ENCODE assay signal across 35 mouse cellular contexts in genomic region chr2:84021930-84022329, GRCm38 (mm10). TPM values are rescaled to one million over a fixed set of nuclear protein-coding genes. Genes with fewer than 3 reads are reported as not detected.
"Had no signal": no experiment of that assay in that cellular context is flagged by ENCODE, and none has a peak within 500 bp of the region (broad histone marks: within the 10 kb centered on the region; RNA-seq: fewer than 3 reads in every experiment).

No protein-coding gene starts in this region.

- DNase-seq: gastrocnemius, postnatal 10 days; gastrocnemius, postnatal 25 days; heart, postnatal 10 days; heart, postnatal 4 days; kidney, adult 18-20 months; kidney, adult 8-10 months; kidney, postnatal 10 days; kidney, postnatal 25 days; kidney, postnatal 4 days; liver; liver, embryonic 13.5 days; liver, postnatal 0 days had no signal

- H3K4me3 ChIP-seq: heart, embryonic 10.5 days; heart, embryonic 12.5 days; hindbrain, embryonic 10.5 days; hindbrain, embryonic 12.5 days; intestine, embryonic 15.5 days; layer of hippocampus, adult 2 months; left cerebral cortex, adult 2 months; limb, embryonic 10.5 days; limb, embryonic 12.5 days; liver, embryonic 13.5 days; liver, embryonic 15.5 days had no signal

- H3K9ac ChIP-seq: heart, embryonic 12.5 days; hindbrain, embryonic 12.5 days; hindbrain, embryonic 14.5 days; intestine, embryonic 15.5 days; limb, embryonic 12.5 days; liver, embryonic 13.5 days; liver, embryonic 15.5 days; liver, postnatal 0 days had no signal

- H3K36me3 ChIP-seq: heart, embryonic 10.5 days; heart, embryonic 12.5 days; hindbrain, embryonic 10.5 days; hindbrain, embryonic 12.5 days; intestine, embryonic 15.5 days; limb, embryonic 10.5 days; limb, embryonic 12.5 days; liver, embryonic 13.5 days; liver, embryonic 15.5 days had no signal

- H3K27me3 ChIP-seq: heart, embryonic 12.5 days; hindbrain, embryonic 12.5 days; intestine, embryonic 15.5 days; limb, embryonic 12.5 days; liver, embryonic 13.5 days; liver, embryonic 15.5 days had no signal

- H3K27ac ChIP-seq: heart, embryonic 10.5 days; hindbrain, embryonic 10.5 days; hindbrain, embryonic 12.5 days; hindbrain, embryonic 14.5 days; intestine, embryonic 15.5 days; layer of hippocampus, adult 2 months; limb, embryonic 10.5 days; limb, embryonic 12.5 days; liver, embryonic 13.5 days; liver, embryonic 15.5 days had no signal

- H3K9me3 ChIP-seq: heart, embryonic 10.5 days; heart, embryonic 12.5 days; hindbrain, embryonic 10.5 days; hindbrain, embryonic 12.5 days; intestine, embryonic 15.5 days; limb, embryonic 10.5 days; limb, embryonic 12.5 days; liver, embryonic 13.5 days; liver, embryonic 15.5 days had no signal

- H3K4me1 ChIP-seq: hindbrain, embryonic 10.5 days; hindbrain, embryonic 12.5 days; intestine, embryonic 15.5 days; limb, embryonic 12.5 days had no signal

RNA-seq across cellular contexts. Expression of gene Gm13691, which starts 31.6 kb away (rescaled TPM):
- total RNA-seq: granulocyte monocyte progenitor cell, adult 5-6 weeks had no signal
- polyA plus RNA-seq: heart, embryonic 10.5 days; heart, embryonic 12.5 days; heart, embryonic 14.5 days; heart, embryonic 16.5 days; hindbrain, embryonic 10.5 days; hindbrain, embryonic 12.5 days; hindbrain, embryonic 14.5 days; hindbrain, embryonic 16.5 days; inflammation-experienced regulatory T-cells, adult 6 months; intestine, embryonic 15.5 days; intestine, postnatal 0 days; kidney, embryonic 14.5 days; kidney, embryonic 16.5 days; limb, embryonic 10.5 days; limb, embryonic 12.5 days; liver, embryonic 11.5 days; liver, embryonic 13.5 days; liver, embryonic 15.5 days; liver, postnatal 0 days had no signal

RNA-seq across cellular contexts. Expression of gene Gm13697, which starts 37.4 kb away (rescaled TPM):
- polyA plus RNA-seq: heart, embryonic 10.5 days; heart, embryonic 12.5 days; heart, embryonic 14.5 days; heart, embryonic 16.5 days; hindbrain, embryonic 10.5 days; hindbrain, embryonic 12.5 days; hindbrain, embryonic 14.5 days; hindbrain, embryonic 16.5 days; inflammation-experienced regulatory T-cells, adult 6 months; intestine, embryonic 15.5 days; intestine, postnatal 0 days; kidney, embryonic 14.5 days; kidney, embryonic 16.5 days; limb, embryonic 10.5 days; limb, embryonic 12.5 days; liver, embryonic 11.5 days; liver, embryonic 13.5 days; liver, embryonic 15.5 days; liver, postnatal 0 days had no signal

RNA-seq across cellular contexts. Expression of gene Gm13694, which starts 43.2 kb away (rescaled TPM):
- polyA plus RNA-seq: heart, embryonic 10.5 days; heart, embryonic 12.5 days; heart, embryonic 14.5 days; heart, embryonic 16.5 days; hindbrain, embryonic 10.5 days; hindbrain, embryonic 12.5 days; hindbrain, embryonic 14.5 days; hindbrain, embryonic 16.5 days; inflammation-experienced regulatory T-cells, adult 6 months; intestine, embryonic 15.5 days; intestine, postnatal 0 days; kidney, embryonic 14.5 days; kidney, embryonic 16.5 days; limb, embryonic 10.5 days; limb, embryonic 12.5 days; liver, embryonic 11.5 days; liver, embryonic 13.5 days; liver, embryonic 15.5 days; liver, postnatal 0 days had no signal

RNA-seq across cellular contexts. Expression of gene Gm13696, which starts 49.0 kb away (rescaled TPM):
- polyA plus RNA-seq: heart, embryonic 10.5 days; heart, embryonic 12.5 days; heart, embryonic 14.5 days; heart, embryonic 16.5 days; hindbrain, embryonic 10.5 days; hindbrain, embryonic 12.5 days; hindbrain, embryonic 14.5 days; hindbrain, embryonic 16.5 days; inflammation-experienced regulatory T-cells, adult 6 months; intestine, embryonic 15.5 days; intestine, postnatal 0 days; kidney, embryonic 14.5 days; kidney, embryonic 16.5 days; limb, embryonic 10.5 days; limb, embryonic 12.5 days; liver, embryonic 11.5 days; liver, embryonic 13.5 days; liver, embryonic 15.5 days; liver, postnatal 0 days had no signal

RNA-seq across cellular contexts. Expression of gene Gm13695, which starts 54.8 kb away (rescaled TPM):
- total RNA-seq: gastrocnemius, postnatal 10 days; gastrocnemius, postnatal 4 days; granulocyte monocyte progenitor cell, adult 5-6 weeks; heart, postnatal 4 days; layer of hippocampus, adult 2 months; layer of hippocampus, postnatal 25 days; left cerebral cortex, adult 2 months had no signal
- polyA plus RNA-seq: heart, embryonic 10.5 days; heart, embryonic 12.5 days; heart, embryonic 14.5 days; heart, embryonic 16.5 days; hindbrain, embryonic 10.5 days; hindbrain, embryonic 12.5 days; hindbrain, embryonic 14.5 days; hindbrain, embryonic 16.5 days; inflammation-experienced regulatory T-cells, adult 6 months; intestine, embryonic 15.5 days; intestine, postnatal 0 days; kidney, embryonic 14.5 days; kidney, embryonic 16.5 days; limb, embryonic 10.5 days; limb, embryonic 12.5 days; limb, embryonic 14.5 days; liver, embryonic 11.5 days; liver, embryonic 13.5 days; liver, embryonic 15.5 days; liver, postnatal 0 days had no signal
